In the genomic region with DNA sequence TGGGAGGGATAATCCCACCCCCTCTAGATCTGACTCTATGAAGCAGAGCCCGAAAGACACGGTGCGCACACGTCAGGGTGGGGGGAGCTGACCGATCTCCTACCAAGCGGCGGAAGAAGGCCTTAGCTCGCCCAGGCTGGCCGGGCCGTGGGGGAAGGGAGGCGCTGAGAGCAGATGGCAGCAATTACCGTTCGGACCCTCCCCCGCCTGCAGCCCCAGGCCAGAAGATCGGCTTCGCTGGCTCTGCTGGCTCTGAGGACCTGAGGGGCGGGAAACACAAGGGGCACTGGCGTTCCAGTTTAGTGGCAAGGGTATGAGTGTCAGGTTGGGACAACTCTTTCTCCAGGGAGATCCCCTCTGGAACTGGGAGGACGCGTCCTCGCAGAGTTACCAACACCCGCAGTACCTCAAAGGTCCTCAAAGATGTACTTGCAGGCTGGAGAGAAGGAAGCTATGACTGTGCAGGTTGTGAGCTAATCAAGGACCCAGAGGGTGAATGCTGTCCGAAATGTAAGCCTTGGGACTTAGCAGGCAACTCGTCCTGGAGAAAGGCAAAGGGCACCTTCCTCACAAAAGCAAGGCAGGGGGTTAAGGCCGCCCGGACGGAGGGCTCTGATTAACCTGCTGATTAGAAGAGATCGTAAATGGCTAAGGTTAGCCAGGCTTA, we compare ENCODE assay signal across 10 mouse cellular contexts. TPM values are rescaled to one million over a fixed set of nuclear protein-coding genes. Genes with fewer than 3 reads are reported as not detected.
DNase-seq lines count a peak whose midpoint lies in the region; ATAC-seq and TF ChIP-seq lines count a peak whose summit lies in the region.
"Had no signal": no experiment of that assay in that cellular context is flagged by ENCODE, and none has a peak within 500 bp of the region (broad histone marks: within the 10 kb centered on the region; RNA-seq: fewer than 3 reads in every experiment).

No protein-coding gene starts in this region.

- WGBS in forebrain, embryonic 10.5 days, result under 1% methylated on average over 28 of the region's 28 CpGs
- 3% methylated on average over 28 of the region's 28 CpGs for WGBS in neural tube, embryonic 13.5 days

- H3K9me3 ChIP-seq in E14TG2a.4 (ENCODE audit: low read length), result no peaks in the 10 kb centered on the region; the same call in 1 of the 2 replicates
- no peaks in the 10 kb centered on the region for H3K9me3 ChIP-seq in forebrain, embryonic 10.5 days
- H3K9me3 ChIP-seq in neural tube, embryonic 13.5 days, result no peaks in the 10 kb centered on the region

- peak overlapping the region; percentile 62 for H3K4me3 ChIP-seq in E14TG2a.4 (replicated peaks; ENCODE audit: low read length)
- H3K4me3 ChIP-seq in forebrain, embryonic 10.5 days, result peak overlapping the region; percentile 40
- H3K4me3 ChIP-seq in neural tube, embryonic 13.5 days, result peak overlapping the region; percentile 3; the same call in 1 of the 2 replicates
- no peak overlapping the region for H3K4me3 ChIP-seq in layer of hippocampus, adult 2 months
- H3K4me3 ChIP-seq: myocyte had no signal

- peaks cover 18% of the 10 kb centered on the region for H3K27me3 ChIP-seq in E14TG2a.4 (ENCODE audit: insufficient read depth, low read length)
- H3K27me3 ChIP-seq in forebrain, embryonic 10.5 days (ENCODE audit: poor library complexity, severe bottlenecking), result peaks cover 76% of the 10 kb centered on the region
- peaks cover 6% of the 10 kb centered on the region; the same call in 1 of the 2 replicates for H3K27me3 ChIP-seq in neural tube, embryonic 13.5 days

- DNase-seq in cerebellum, adult 9-11 months, result no peak
- DNase-seq in forebrain, embryonic 10.5 days (ENCODE audit: extremely low spot score, low spot score), result peak; percentile 81
- peak; percentile 52 for DNase-seq in kidney, postnatal 14 days
- DNase-seq in frontal cortex, postnatal 36 days (ENCODE audit: low spot score in 2 of 2), result no peak
- no peak for DNase-seq in layer of hippocampus, adult 2 months (ENCODE audit: low spot score in 2 of 2)

- H3K4me1 ChIP-seq in E14TG2a.4 (replicated peaks; ENCODE audit: low read depth, low read length), result peaks cover 85% of the 10 kb centered on the region
- peaks cover 73% of the 10 kb centered on the region for H3K4me1 ChIP-seq in forebrain, embryonic 10.5 days
- H3K4me1 ChIP-seq in neural tube, embryonic 13.5 days (replicated peaks), result peaks cover 53% of the 10 kb centered on the region

- H3K36me3 ChIP-seq in E14TG2a.4 (ENCODE audit: insufficient read depth, low read length), result no peaks in the 10 kb centered on the region
- no peaks in the 10 kb centered on the region for H3K36me3 ChIP-seq in forebrain, embryonic 10.5 days (replicated peaks)
- H3K36me3 ChIP-seq in neural tube, embryonic 13.5 days, result no peaks in the 10 kb centered on the region

- H3K27ac ChIP-seq in forebrain, embryonic 10.5 days, result peak overlapping the region; percentile 76
- peak overlapping the region; percentile 18; the same call in 1 of the 2 replicates for H3K27ac ChIP-seq in neural tube, embryonic 13.5 days (replicated peaks)
- no peak overlapping the region for H3K27ac ChIP-seq in layer of hippocampus, adult 2 months

- peak overlapping the region; percentile 42 for H3K4me2 ChIP-seq in neural tube, embryonic 13.5 days

- 0 out of 2 replicates have a peak, but pooled peaks have one; percentile 39 for ATAC-seq in cerebellum, adult (ENCODE audit: insufficient number of reproducible peaks, low FRiP score, low TSS enrichment)
- ATAC-seq in neural tube, embryonic 13.5 days (ENCODE audit: low read depth), result no peak

- H3K9ac ChIP-seq in neural tube, embryonic 13.5 days, result peak overlapping the region; percentile 44; the same call in 1 of the 2 replicates

- no peak for TF ChIP-seq CTCF in E14TG2a.4 (conservative IDR thresholded peaks at IDR 0.05; ENCODE audit: low read length)
- no peak for TF ChIP-seq CTCF in layer of hippocampus, adult 2 months (conservative IDR thresholded peaks at IDR 0.05)

RNA-seq across cellular contexts. Expression of gene Ankrd33, which starts 17.4 kb away (rescaled TPM):
- polyA plus RNA-seq in forebrain, embryonic 10.5 days (2016; fragmentation: Nextera tagmentation; extraction: Ambion mirVana), result not detected in 2 replicates
- polyA plus RNA-seq in neural tube, embryonic 13.5 days (2015; fragmentation: Nextera tagmentation; extraction: Ambion mirVana), result not detected in 2 replicates
- total RNA-seq in layer of hippocampus, adult 2 months (2021), result not detected
- polyA plus RNA-seq: cortical plate, adult 2 months; myocyte had no signal

RNA-seq across cellular contexts. Expression of gene Fignl2, which starts 19.8 kb away (rescaled TPM):
- polyA plus RNA-seq in forebrain, embryonic 10.5 days (2016; fragmentation: Nextera tagmentation; extraction: Ambion mirVana), result 0.80 and 0.82 TPM in 2 replicates
- 0.17 and 0.18 TPM in 2 replicates for polyA plus RNA-seq in neural tube, embryonic 13.5 days (2015; fragmentation: Nextera tagmentation; extraction: Ambion mirVana)
- 1 to 10 TPM; 1.1 to 1.7 TPM for total RNA-seq in layer of hippocampus, adult 2 months (2021)

RNA-seq across cellular contexts. Expression of gene Acvrl1, which starts 30.2 kb away (rescaled TPM):
- polyA plus RNA-seq in forebrain, embryonic 10.5 days (2016; fragmentation: Nextera tagmentation; extraction: Ambion mirVana), result 8.0 and 8.1 TPM in 2 replicates
- polyA plus RNA-seq in neural tube, embryonic 13.5 days (2015; fragmentation: Nextera tagmentation; extraction: Ambion mirVana), result 8.1 and 9.0 TPM in 2 replicates
- total RNA-seq in layer of hippocampus, adult 2 months (2021), result 10 to 100 TPM; 11.2 to 11.4 TPM

RNA-seq across cellular contexts. Expression of gene Gm47841, which starts 50.9 kb away (rescaled TPM):
- polyA plus RNA-seq in forebrain, embryonic 10.5 days (2016; fragmentation: Nextera tagmentation; extraction: Ambion mirVana), result not detected in 2 replicates
- polyA plus RNA-seq in neural tube, embryonic 13.5 days (2015; fragmentation: Nextera tagmentation; extraction: Ambion mirVana), result not detected in 2 replicates
- total RNA-seq in layer of hippocampus, adult 2 months (2021), result not detected
- polyA plus RNA-seq: cortical plate, adult 2 months; myocyte had no signal

Comparison
In these comparisons a context has a peak if more than half of its experiments do, and no peak if none do; other contexts are left out.
1. DNase-seq: peak in forebrain, embryonic 10.5 days (single experiment) and kidney, postnatal 14 days (single experiment); none in cerebellum, adult 9-11 months (single experiment), frontal cortex, postnatal 36 days (0 of 2) and layer of hippocampus, adult 2 months (0 of 2).